Mouse (Mus musculus) liver, adult 2 months (tissue): ENCODE measurements around the gene Mob4.

Experiments
- CTCF ChIP-seq: fragments of 200-500 bp; IDR thresholded peaks from 2 replicates; pipeline ENCODE4 v1.5.1; 2011; ENCODE audit warnings: low read depth, low read length, control low read depth
- POLR2A ChIP-seq: fragments of 200-500 bp; IDR thresholded peaks from 2 replicates; pipeline ENCODE4 v1.6.1; 2011; ENCODE audit warnings: low read length, control low read depth; ENCODE audit not compliant: insufficient read depth; ENCODE audit errors: extremely low read depth

GRCm38 (mm10) chr1:55182392-55182791, 51.4 kb downstream of the Mob4 start:
- no peak for TF ChIP-seq POLR2A
- no peak for TF ChIP-seq CTCF
